Mouse (Mus musculus) v-Abl transformed pro-B cells (cell line): ENCODE measurements at regions not wholly inside any gene's neighbourhood (a gene's known extent, or its start where the extent isn't known, plus 50 kb on each side); places are given as distances from the start of the nearest gene placed in this dataset.

Source experiments
- in situ Hi-C, 2 experiments: fragments of 400-800 bp; cut with MboI; formaldehyde crosslinking; loops; one replicate each; pipeline ENCODE4 v1.15.1; 2025; ENCODE audit not compliant: unreplicated experiment in 2 of 2

DNA sequence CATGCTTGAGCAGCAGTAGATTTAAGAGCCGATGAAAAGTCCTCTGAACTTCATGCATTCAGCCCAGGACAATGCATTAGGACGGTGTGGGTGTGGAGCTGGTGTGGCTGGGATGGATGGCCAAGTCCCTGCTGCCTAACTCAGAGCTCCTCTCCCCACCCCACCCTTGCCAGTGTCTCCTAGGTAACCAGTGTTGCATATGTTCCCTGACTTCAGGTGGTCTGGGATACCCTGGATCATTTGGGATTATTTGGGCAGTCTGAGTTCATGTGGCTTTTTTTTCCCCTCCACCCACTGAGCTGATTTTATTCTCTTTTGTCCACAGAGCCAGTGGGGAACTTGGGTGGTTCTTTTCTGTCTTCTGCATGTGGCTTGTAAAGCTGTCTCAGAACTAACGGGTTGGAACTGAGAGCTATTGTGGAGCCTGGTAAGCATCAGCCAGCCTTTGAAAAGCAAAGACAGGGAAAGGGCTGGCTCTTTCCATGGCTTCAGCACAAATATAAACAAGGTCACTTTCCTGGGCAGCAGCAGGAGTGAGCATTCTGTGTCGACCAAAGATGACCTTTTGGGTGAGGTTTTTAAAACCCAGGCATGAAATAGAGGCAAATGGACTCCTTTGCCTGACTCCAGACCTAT lies 205.1 kb upstream of the Bmp2 start:
- in situ Hi-C loops: no loop called here

DNA sequence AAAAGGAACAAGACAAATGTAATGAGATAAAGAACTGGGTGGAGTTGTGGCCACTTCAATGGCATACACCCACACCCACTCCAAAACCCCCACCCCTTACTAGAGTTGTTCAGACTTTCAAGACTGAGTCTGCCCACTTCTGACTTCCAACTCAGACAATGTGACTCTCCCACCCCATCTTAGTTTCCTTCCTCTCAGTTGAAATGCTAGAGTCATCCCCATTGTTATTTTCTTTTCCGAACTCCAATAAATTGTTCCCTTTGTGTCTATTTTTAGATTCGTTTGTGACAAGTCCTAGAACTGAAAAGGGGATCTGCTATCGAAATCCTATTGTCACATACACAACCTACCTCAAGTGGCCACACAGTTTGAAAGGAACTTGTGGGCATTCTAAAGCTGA lies 200.7 kb upstream of the Bmp2 start:
- in situ Hi-C loops: no loop called here

DNA sequence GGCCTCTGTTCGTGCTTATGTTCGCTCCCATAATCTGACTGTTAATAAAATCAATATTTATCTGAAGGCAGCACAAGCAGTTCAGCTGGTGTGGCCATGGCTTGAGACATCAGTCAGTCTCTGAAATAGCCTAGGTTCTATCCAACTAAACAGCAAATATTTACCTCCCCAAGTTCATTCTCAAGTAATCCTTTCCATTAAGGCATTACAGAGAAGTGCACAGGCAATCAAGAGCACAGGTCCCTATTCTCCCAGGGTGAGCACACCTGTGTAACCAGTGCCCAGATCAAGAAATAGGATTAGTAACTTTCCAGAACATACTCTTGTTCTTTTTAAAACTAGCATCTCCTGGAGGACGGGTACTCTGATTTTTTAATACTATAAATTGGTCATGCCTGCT lies 199.2 kb upstream of the Bmp2 start:
- in situ Hi-C loops: no loop called here

DNA sequence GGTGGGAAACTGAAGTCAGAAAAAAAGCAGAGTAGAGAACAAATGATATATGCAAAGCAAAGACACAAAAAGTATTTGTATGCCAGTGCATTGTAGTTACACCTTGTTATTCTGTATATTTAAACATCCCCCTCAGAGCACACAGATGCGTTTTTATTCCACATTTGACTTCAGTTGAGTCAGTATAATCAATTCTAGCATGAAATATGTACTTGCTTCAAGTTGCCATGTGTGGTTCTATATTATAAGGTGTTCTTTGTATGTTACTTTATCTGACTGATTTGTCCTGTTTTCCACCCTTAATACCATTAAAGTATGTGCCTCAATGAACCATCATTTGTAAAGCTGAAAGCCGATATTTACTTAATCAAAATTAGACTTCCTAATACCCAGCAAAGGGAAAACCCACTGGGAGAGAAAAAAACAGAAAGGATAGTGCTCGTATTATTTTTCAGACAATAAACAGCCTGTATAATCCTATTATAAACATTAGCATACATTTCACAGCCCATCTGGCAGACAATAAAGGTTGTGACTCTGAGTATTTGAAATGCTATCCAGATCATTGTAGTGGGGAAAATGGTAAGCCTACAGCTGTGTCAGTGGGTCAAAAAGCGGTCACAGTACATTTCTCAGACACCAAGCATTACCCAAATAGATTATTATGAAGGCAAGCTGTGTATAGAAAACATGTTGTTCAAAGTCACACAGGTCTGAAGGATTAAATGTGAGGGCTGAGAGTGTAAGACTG lies 189.1 kb upstream of the Bmp2 start:
- in situ Hi-C loops: no loop called here

DNA sequence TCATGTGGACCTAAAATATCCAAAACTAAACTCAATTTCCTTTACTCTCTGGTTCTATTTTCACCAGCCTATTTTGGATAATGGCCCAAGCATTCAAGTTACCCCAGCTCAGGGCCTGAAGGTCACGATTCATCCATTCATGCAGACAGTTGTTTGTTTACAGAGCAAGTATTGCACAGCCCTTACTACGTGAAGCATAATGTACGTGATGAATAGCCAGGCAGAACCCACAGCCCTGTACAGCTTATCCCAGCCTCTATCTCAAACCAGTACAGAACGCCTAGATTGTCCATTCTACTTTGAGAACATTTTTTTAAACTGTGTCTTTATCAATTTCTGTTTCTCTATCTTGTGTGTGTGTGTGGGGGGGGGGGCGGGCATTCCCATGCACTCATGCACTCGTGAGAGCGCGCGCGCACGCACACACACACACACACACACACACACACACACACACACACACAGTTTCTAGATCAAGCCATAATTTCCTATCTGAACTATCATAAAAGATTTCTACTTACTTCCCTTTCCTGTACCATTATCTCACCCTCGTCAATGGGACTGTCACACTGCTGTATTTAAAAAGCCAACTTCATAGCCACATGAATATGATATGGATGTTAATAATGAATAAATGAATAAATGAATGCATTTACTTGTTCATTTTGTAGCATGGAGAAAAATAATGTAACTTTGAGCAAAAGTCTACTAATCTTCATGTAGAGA lies 180.3 kb upstream of the Bmp2 start:
- in situ Hi-C loops: no loop called here

DNA sequence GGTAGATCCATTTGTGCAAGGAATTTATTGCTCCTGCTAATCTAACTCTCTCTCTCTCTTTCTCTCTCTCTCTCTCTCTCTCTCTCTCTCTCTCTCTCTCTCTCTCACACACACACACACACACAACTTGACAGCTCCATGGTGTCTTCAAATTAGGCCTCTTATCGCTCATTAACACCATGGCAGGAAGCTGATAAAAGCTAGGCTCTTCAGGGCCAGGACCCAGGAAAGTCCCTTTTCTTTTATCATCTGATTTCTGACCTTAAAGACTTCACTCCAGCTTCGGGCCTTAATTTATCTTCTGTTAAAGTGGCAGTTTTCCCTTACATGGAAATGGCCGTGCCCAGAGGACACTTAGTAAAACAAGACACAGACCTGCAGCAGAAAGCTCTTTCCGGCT lies 178.4 kb upstream of the Bmp2 start:
- in situ Hi-C loops: no loop called here

DNA sequence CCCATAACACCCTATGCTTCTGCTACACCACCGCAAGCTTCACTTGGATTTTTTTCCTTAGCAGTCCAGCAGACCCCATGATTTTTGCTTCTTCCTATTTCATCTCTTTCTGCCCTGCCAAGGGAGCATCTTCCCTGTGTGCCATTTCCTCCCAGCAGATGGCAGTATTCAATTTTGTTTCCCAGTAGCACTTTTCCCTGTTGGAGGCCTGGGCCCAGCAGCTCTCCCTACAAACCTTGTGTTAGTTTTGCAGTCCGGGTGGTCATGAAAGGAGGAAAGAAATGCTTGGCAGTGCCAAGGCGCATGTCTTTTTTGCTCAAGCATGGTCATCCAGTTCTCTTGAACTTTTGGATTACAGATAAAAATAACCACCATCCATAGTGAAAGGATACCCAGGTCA lies 170.9 kb upstream of the Bmp2 start:
- in situ Hi-C loops: no loop called here

DNA sequence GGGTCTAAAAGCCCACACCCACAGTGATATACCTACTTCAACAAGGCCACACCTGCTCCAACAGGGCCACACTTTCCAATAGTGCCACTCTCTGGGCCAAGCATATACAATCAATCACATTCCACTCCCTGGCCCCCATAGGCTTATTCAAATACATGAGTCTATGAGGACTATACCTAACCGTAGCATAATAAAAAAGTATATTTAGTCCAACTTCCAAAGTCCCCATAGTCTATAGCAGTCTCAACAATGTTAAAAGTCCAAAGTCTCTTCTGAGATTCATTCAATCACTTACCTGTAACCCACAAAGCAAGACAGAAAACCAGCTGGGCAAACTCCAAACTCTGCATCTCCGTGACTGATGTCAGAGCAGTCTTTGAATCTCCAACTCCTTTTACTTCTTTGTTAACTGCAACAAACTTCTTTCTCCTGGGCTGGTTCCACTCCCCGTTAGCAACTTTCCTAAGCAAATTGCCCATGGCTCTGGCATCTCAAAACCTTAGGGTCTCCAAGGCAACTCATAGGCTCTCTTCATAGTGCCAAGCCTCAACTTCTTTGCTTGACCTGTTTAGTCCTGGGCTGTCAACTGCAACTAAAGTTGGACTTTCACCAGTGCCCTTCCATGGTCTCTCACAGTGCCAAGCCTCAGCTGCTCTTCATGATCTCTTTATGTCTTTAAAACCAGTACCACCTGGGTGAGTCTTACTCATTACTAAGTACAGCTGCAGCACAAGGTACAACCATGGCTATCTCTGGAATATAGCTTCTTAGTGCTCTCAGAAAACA lies 168.6 kb upstream of the Bmp2 start:
- in situ Hi-C loops: no loop called here

DNA sequence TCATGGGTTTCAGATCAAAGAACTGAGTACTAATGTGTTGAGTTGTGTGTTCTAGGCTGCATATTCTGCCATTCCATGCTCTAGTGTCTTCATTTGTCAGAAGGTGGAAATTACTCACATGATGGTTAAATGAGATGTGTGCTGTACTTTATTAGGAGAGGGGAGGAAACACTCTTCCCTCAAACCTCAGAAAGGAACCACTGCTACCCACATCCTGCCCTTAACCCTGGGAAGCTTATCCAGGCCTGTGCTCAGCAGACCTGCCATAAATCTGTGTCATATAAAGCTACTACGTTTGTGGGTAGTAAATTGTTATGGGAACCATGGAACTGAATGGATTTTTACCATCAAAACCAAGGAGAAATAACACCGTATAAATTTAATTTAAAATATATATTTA lies 166.7 kb upstream of the Bmp2 start:
- in situ Hi-C loops: no loop called here

DNA sequence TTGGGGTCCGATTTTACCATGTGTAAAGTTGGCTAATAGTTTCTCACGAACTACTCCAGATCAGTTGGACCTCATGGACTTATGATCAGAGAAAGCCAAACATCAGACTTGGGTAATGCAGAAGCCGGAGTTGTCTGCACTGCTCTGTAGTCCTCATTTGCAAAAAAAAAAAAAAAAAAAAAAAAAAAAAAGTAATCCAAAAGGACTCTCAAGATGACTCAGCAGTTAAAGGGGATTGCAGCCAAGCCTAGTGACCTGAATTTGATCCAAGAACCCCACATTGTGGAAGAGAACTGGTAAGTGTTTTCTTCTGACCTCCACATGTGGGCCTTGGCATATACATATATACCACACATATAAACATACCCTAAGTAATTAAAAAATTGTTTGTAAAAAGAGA lies 164.6 kb upstream of the Bmp2 start:
- in situ Hi-C loops: no loop called here

DNA sequence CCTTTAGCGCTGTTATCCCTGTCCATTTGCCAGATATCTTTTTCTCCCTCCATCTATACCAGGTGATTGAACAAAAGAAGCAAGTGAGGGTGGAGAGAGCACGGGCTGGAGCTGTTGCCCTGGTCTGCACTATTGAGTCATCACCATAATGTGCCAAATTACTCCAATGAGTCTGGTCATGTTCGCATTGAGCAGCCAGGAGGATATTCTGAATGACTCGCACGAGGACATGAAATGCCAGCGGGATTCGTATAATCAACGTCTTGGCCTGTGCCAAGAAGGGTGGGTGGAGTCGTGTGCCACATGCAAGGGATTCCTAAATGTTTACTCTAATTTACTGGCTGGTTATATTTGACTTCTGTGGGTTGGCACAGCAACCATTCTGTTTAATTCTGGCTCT lies 159.7 kb upstream of the Bmp2 start:
- in situ Hi-C loops: no loop called here

DNA sequence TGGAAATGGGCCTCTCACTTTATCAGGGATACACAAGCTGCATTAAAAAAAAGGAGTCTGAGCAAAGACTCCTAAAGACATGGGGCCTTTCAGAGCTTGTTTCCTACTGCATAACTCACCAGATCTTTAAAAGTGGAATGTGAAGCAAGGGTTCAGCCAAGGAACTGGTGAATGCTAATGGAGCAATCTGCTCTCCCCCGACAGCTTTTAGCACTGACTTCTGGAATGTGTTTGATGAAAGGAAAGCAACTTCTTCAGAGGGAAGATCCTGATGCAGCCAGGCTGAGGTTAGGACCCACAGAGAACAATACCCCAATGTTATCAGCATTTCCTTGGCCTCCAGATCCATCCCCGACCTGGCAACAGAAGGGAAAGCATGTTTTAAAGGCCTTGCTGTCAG lies 154.4 kb upstream of the Bmp2 start:
- in situ Hi-C loops: no loop called here

DNA sequence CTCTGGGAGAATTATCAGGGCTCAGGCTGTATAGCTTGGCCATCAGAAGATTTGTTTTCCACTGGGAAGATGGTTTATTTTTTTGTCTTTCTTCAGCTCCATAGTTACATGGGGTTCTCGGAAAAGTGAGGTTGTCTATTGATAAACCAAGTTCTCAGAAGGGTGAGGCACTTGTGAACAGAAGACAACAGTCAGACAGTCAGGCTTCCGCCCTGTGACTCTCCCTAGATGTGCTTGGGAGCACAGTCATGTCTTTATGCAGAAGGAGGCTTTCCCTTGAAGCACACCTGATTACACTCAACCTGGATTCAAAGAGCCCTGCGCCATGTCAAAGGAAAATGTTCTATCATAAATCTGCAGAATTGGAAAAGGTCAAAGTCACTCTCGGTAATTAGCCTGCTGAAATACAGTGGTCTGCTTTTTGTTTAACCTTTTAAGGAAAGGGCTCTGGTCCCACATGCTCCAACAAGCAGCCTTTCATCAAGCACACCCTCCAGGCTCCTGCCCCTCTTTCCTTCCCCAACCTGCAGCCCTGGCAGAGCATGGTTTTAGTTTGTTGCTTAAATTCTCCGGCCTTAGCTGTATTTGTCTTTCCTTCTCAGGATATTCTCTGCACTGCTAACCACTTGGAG lies 152.8 kb upstream of the Bmp2 start:
- in situ Hi-C loops: no loop called here

DNA sequence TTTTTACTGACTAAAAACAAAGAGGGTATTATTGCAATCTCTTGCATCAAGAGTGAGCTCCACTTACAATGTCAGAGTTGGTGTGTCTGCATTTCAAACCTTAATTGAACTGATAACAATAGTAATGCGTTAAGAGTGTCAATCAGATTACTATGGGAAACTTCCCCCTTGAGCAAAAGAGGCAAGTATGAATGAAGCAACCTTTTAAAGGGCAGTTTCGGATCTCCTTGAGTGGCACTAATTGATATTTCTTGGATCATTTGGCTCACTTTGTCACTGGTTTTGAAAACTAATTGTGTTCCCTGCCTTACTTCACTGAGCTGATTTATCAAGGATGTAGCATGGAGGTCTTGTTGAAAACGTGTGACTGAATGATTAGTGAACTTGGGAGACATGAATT lies 151.0 kb upstream of the Bmp2 start:
- in situ Hi-C loops: no loop called here

DNA sequence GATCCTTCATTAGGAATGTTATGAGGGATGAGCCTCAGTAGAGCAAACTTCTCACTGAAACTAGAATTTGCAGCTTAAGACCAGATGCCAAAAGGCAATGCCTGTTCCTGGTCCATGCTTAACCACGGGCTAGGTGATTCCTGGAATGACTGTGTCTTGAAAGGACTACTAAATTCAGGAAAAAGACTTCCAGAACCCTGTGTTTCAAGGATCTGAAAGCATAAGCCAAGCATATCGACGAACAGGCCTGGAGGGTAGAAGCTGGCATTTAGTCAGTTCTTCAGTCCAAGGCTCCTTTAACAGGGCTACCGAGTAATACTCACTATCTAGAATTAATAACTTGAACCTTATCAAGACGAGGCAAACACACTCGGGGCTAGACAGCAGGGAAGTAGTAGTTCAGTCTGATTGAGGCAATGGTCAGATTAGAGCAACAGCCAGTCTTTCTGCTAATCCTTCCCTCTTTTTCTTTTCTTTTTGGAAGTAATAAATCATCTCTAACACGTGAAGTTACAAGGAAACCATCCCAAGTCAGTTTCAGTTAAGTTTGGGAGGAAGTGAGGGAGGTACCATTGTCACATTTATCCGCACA lies 134.9 kb upstream of the Bmp2 start:
- in situ Hi-C loops: no loop called here

DNA sequence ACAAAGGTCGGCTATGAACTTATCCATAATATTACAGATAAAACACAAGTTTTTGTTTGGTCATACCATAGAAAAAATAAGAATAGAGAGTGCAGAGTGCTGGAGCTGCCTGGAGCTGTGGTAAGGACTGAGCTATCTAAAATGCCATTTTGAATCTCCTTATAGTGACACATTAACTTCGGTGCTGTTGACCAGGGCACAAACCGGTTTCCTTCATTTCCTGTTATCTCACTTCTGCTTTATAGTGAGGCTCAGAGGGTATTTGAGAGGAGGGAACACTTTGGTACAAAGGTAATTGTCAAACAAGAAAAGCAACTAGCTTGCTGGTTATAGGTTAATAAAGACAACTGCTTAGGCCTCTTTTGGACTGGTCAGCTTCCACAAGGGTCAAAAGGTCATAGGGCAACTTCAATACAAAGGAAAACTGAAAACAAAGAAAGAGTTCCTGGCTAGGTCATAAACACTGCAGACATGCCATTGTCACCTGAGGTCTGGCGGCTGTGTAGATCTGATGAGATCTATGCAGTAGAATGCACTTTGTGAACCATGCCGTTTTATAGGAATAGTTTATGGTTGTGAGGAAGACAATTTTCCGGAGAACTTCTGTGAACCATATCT lies 132.2 kb upstream of the Bmp2 start:
- in situ Hi-C loops: no loop called here

DNA sequence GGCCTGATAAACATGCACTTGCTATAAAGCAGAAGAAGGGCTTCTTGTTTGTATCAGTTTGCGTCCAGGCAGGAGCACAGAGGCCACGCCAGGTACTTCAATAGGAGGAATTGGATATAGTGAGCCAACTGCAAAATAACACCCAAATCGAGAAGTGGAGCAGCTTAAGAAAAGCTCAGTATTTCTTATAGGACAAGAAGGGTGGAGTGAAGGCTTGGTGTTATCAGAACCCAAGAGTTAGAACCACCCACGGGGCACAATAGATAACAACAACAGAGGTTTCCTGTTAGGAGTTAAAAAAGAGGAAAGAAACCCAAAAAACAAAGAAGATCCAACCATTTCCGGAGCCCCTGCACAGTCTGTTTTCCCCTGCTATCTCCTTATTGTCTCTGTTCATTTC lies 126.4 kb upstream of the Bmp2 start:
- in situ Hi-C loops: no loop called here

DNA sequence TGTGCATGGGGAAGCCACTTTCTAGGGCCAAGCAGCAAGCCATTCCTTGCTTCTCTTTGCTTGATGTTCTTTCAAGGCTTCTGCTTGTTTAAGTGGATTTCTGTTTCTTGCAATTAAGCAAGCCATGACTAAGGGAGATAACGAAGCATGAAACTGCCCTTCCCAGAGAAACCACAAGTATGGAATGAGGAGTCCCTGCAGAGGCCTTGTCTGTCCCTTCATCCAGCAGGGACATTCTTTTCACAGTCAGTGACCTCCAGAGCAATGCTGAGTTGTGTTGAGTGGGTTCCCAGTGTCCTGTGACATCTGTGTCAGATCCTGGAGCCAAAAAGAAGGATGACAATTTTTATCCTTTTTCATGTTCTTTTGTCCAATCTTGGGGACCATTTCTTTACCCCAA lies 124.9 kb upstream of the Bmp2 start:
- in situ Hi-C loops: no loop called here

DNA sequence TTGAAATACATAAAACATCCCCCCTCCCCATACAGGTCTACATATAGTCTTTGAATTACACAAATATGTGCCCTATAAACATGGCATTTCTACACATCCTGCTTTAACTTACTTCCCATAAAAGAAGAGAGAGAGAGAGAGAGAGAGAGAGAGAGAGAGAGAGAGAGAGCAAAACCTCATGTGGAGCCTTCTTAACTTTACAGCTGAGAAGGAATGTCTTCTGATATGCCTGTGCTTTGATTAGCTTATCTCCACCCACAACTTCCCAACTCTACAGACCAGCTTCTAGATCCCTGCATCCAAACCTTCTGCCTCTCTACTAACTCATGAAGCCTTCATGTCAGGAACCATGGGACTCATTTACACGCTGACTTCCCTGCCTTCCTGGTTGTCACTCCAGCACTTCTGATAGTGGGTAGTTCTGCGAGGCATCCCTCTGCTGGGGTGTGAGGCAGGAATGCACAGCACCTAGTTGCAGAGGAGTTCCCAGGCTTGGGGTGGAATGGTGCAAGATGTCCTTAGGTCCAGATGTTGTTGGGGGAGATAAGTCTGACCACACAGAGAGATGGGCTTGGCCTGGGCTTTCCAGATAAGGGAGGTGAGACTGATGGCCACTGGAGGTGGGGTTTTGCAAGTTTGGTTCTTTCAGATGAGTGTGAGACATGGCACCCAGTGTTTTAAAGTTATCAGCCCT lies 122.4 kb upstream of the Bmp2 start:
- in situ Hi-C loops: no loop called here
